Mouse (Mus musculus): ENCODE measurements around the gene Sipa1l3. TPM values are rescaled to one million over a fixed set of nuclear protein-coding genes. Genes with fewer than 3 reads are reported as not detected.

Gene Sipa1l3
- total RNA-seq, 2 experiments from 2014 or later, result 7.0 to 9.2 TPM

DNA sequence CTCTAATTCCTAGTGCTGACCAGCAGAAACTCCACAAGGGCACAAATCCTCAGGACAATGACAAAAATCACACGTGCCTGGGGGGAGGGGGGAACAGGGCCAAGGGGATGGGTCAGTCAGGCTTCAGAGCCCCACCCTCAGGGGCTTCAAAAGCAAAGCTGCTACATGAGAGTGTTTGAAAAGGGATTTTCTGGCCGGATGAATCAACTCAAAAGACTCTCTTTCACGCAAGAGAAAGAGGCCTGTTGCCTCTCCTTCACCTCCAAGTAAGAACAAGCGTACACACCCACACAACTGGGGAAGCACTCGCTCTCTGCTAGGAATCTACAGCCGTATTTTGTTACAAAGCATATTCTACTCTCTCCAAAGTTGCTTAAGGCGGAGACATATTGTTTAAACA, 28.6 kb downstream of the Sipa1l3 start:
- Histone ChIP-seq H3K27ac (peak overlapping the region; percentile 70), H3K4me3 (no peak overlapping the region)
- DNase-seq, result no peak
- no peak for TF ChIP-seq CTCF (IDR thresholded peaks at IDR 0.05)
- intact Hi-C loops (cut with DNase I), result no loop called here

DNA sequence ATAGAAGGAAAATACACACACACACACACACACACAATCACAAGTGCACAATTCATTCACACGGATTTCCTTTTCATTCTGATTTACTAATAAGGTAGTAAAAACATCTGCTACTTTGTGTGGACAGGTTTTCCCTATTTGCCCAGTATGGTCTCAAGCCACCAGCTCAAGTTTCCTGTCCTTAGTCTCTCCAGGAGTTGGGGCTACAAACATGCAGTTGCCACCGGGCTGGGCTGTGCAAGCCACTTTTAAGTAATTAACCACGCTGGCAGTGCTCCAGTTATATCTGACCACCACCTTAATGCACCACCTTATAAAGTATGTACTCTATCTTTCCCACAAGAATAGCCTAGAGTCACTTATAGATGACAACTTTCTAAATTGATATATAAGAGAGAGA, 29.1 kb downstream of the Sipa1l3 start:
- no peak for DNase-seq
- Histone ChIP-seq H3K4me3 (no peak overlapping the region), H3K27ac (no peak overlapping the region; the same call in 1 of the 2 replicates)
- no peak for TF ChIP-seq CTCF (IDR thresholded peaks at IDR 0.05)
- intact Hi-C loops (cut with DNase I), result no loop called here

GRCm38 (mm10) chr7:29486753-29487152, 31.7 kb downstream of the Sipa1l3 start:
- no peak for DNase-seq
- Histone ChIP-seq H3K4me3 (no peak overlapping the region), H3K27ac (no peak overlapping the region)
- no peak; the same call in 1 of the 2 replicates for TF ChIP-seq CTCF (IDR thresholded peaks at IDR 0.05)
- intact Hi-C loops (cut with DNase I), result no loop called here

GRCm38 (mm10) chr7:29485721-29486120, 32.7 kb downstream of the Sipa1l3 start:
- Histone ChIP-seq H3K4me3 (no peak overlapping the region), H3K27ac (no peak overlapping the region)
- intact Hi-C loops (cut with DNase I), result no loop called here
- TF ChIP-seq CTCF (IDR thresholded peaks at IDR 0.05), result no peak
- no peak for DNase-seq

GRCm38 (mm10) chr7:29483556-29483955, 34.9 kb downstream of the Sipa1l3 start:
- no peak for TF ChIP-seq CTCF (IDR thresholded peaks at IDR 0.05)
- Histone ChIP-seq H3K4me3 (no peak overlapping the region), H3K27ac (peak overlapping the region; percentile 53; the same call in 1 of the 2 replicates)
- no peak for DNase-seq
- intact Hi-C loops (cut with DNase I), result no loop called here

- no peak overlapping the region for H3K4me3 ChIP-seq
- DNase-seq, result no peak
- intact Hi-C loops (cut with DNase I), result no loop called here
- H3K27ac ChIP-seq, result no peak overlapping the region
- TF ChIP-seq CTCF (IDR thresholded peaks at IDR 0.05), result no peak
These were observed 36.9 kb downstream of the Sipa1l3 start for GRCm38 (mm10) chr7:29481345-29482155.

- intact Hi-C loops (cut with DNase I), result no loop called here
These were observed 37.7 kb downstream of the Sipa1l3 start for GRCm38 (mm10) chr7:29480590-29481344.

GRCm38 (mm10) chr7:29480183-29480582, 38.3 kb downstream of the Sipa1l3 start:
- no peak for TF ChIP-seq CTCF (IDR thresholded peaks at IDR 0.05)
- DNase-seq, result no peak
- intact Hi-C loops (cut with DNase I), result no loop called here

More at GRCm38 (mm10) chr7:29480590-29481344, 37.7 kb downstream of the Sipa1l3 start:
- Histone ChIP-seq H3K27ac (no peak overlapping the region), H3K4me3 (no peak overlapping the region)
- no peak for TF ChIP-seq CTCF (IDR thresholded peaks at IDR 0.05)
- no peak for DNase-seq

GRCm38 (mm10) chr7:29475005-29475404, 43.4 kb downstream of the Sipa1l3 start:
- Histone ChIP-seq H3K27ac (no peak overlapping the region), H3K4me3 (no peak overlapping the region)
- DNase-seq, result no peak
- TF ChIP-seq CTCF (IDR thresholded peaks at IDR 0.05), result no peak
- intact Hi-C loops (cut with DNase I), result no loop called here

More at GRCm38 (mm10) chr7:29480183-29480582, 38.3 kb downstream of the Sipa1l3 start:
- Histone ChIP-seq H3K4me3 (no peak overlapping the region), H3K27ac (no peak overlapping the region)

DNA sequence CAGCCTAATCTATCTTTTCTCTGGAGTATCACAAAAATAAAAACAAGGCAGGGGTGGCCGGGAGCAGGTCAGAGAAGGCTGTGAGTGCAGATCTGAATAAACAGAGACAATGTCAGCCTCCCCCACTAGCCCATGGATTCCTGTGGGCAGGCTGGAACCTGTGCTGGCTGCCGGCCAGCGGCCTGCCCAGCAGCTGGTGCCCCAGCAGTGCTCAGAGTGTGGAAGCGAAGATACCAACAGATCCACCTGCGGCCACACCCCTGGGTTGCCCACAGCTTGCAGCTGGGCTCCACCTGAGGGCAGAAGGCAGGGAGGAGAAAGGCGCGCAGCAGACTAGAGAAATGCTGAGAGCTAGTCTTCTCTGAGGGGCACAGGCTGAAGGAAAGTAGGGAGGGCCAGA, 47.1 kb downstream of the Sipa1l3 start:
- no peak for DNase-seq
- intact Hi-C loops (cut with DNase I), result no loop called here
- Histone ChIP-seq H3K4me3 (no peak overlapping the region), H3K27ac (no peak overlapping the region)
- no peak for TF ChIP-seq CTCF (IDR thresholded peaks at IDR 0.05)

DNA sequence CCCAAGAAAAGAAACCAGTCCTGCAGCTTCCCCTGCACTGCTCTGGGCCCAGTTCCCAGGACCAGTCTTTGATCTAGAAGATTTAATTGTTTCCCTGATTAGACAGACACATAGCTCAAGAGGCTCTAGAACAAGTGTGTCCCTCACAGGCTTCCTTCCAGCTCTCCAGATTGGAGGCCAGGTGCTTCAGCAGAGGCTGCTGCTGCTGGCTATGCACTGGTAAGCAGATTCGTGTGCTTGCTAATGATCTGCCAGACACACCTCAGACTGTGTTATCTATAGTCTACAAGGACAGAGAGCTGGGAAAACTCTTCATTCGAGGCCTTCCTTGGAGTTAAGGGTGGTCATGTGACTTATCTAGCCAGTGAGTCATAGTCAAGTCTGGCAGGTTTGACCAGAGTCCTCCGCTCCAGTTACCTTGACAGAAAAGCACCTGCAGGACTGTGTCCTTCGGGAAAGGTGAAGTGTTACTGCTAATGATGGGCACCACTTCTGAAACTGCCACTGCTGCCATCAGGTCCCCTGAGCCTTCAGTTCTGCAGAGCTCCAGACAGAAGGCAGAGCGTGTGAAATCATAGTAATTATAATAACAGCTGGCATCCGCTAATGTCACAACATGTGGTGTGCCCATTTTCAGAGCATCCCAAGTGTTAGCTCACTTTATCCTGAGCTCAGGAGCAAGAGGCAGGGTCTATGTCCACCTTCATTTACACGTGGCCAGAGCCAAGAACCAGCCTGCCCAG, 48.7 kb downstream of the Sipa1l3 start:
- intact Hi-C loops (cut with DNase I), result no loop called here
- no peak for DNase-seq
- no peak overlapping the region for H3K4me3 ChIP-seq
- H3K27ac ChIP-seq, result no peak overlapping the region
- TF ChIP-seq CTCF (IDR thresholded peaks at IDR 0.05), result no peak

GRCm38 (mm10) chr7:29468593-29468992, 49.8 kb downstream of the Sipa1l3 start:
- no peak overlapping the region for H3K27ac ChIP-seq

More at GRCm38 (mm10) chr7:29468593-29468992, 49.8 kb downstream of the Sipa1l3 start:
- H3K4me3 ChIP-seq, result no peak overlapping the region
- DNase-seq, result no peak
- intact Hi-C loops (cut with DNase I), result no loop called here
- no peak for TF ChIP-seq CTCF (IDR thresholded peaks at IDR 0.05)

All from gastrocnemius, adult 2 months (tissue).